Mouse (Mus musculus): ENCODE data around the gene Tsr3.
A peak's percentile ranks its signal among the peaks of the same experiment; 100 is the strongest.

Gene Tsr3

GRCm38 (mm10) chr17:25243131-25243780 lies 3.3 kb downstream of the Tsr3 start:
- DNase-seq (ENCODE audit: low spot score), result no peak

GRCm38 (mm10) chr17:25244239-25244638 lies 4.3 kb downstream of the Tsr3 start:
- DNase-seq (ENCODE audit: low spot score), result no peak

GRCm38 (mm10) chr17:25248033-25248750 lies 8.2 kb downstream of the Tsr3 start:
- DNase-seq (ENCODE audit: low spot score), result no peak

- no peak for DNase-seq (ENCODE audit: low spot score)
These were observed 10.3 kb downstream of the Tsr3 start for GRCm38 (mm10) chr17:25250181-25250835.

GRCm38 (mm10) chr17:25252643-25253042 lies 12.7 kb downstream of the Tsr3 start:
- DNase-seq (ENCODE audit: low spot score), result no peak

- no peak for DNase-seq (ENCODE audit: low spot score)
These were observed 13.8 kb downstream of the Tsr3 start for GRCm38 (mm10) chr17:25253760-25254159.

- no peak for DNase-seq (ENCODE audit: low spot score)
These were observed 15.1 kb downstream of the Tsr3 start for GRCm38 (mm10) chr17:25255110-25255509.

- peak; percentile 46 for DNase-seq (ENCODE audit: low spot score)
These were observed 16.3 kb downstream of the Tsr3 start, which contains the start of gene Baiap3 for GRCm38 (mm10) chr17:25256140-25256754. TSS of gene Baiap3 (minus strand) at chr17:25256364.

- no peak for DNase-seq (ENCODE audit: low spot score)
These were observed 17.9 kb downstream of the Tsr3 start for GRCm38 (mm10) chr17:25257804-25258261.

GRCm38 (mm10) chr17:25264453-25264852 lies 24.5 kb downstream of the Tsr3 start:
- DNase-seq (ENCODE audit: low spot score), result no peak

GRCm38 (mm10) chr17:25270795-25271335 lies 30.9 kb downstream of the Tsr3 start:
- DNase-seq (ENCODE audit: low spot score), result no peak

GRCm38 (mm10) chr17:25272326-25272725 lies 32.4 kb downstream of the Tsr3 start:
- DNase-seq (ENCODE audit: low spot score), result peak; percentile 22

GRCm38 (mm10) chr17:25272951-25273705 lies 33.2 kb downstream of the Tsr3 start:
- DNase-seq (ENCODE audit: low spot score), result peak; percentile 94

GRCm38 (mm10) chr17:25273706-25274501 lies 33.9 kb downstream of the Tsr3 start:
- peak; percentile 98 for DNase-seq (ENCODE audit: low spot score)

GRCm38 (mm10) chr17:25274571-25275346 lies 34.8 kb downstream of the Tsr3 start, which contains the start of gene Ube2i:
TSS of gene Ube2i (minus strand) at chr17:25274622.
- DNase-seq (ENCODE audit: low spot score), result no peak

- no peak for DNase-seq (ENCODE audit: low spot score)
These were observed 35.9 kb downstream of the Tsr3 start for GRCm38 (mm10) chr17:25275833-25276232.

- peak; percentile 64 for DNase-seq (ENCODE audit: low spot score)
These were observed 42.2 kb downstream of the Tsr3 start for GRCm38 (mm10) chr17:25282133-25282532.

- peak; percentile 42 for DNase-seq (ENCODE audit: low spot score)
These were observed 45.1 kb downstream of the Tsr3 start for GRCm38 (mm10) chr17:25285033-25285432.

- no peak for DNase-seq (ENCODE audit: low spot score)
These were observed 48.9 kb downstream of the Tsr3 start for GRCm38 (mm10) chr17:25288842-25289241.

- DNase-seq (ENCODE audit: low spot score), result no peak
These were observed 50.4 kb downstream of the Tsr3 start for GRCm38 (mm10) chr17:25290411-25290810.

All from yolk sac, embryonic 10.5 days (tissue).